Mouse (Mus musculus): ENCODE data around the gene Lrrc56.

- TF ChIP-seq CTCF (IDR thresholded peaks at IDR 0.05; ENCODE audit: control insufficient read depth, insufficient read depth, insufficient replicate concordance, low read depth, low read length) (no peak), POLR2A (IDR thresholded peaks at IDR 0.05; ENCODE audit: control insufficient read depth, low read depth, low read length) (no peak)
These were observed 1.8 kb downstream of the Lrrc56 start for GRCm38 (mm10) chr7:141195754-141196153.
